Mouse (Mus musculus) heart, embryonic 10.5 days (tissue): ENCODE measurements around the gene Enc1. TPM values are rescaled to one million over a fixed set of nuclear protein-coding genes. Genes with fewer than 3 reads are reported as not detected.

ENCODE experiments used
- DNase-seq: peaks from one replicate; pipeline ENCODE4 v3.0.0-alpha.2; 2017; ENCODE audit warnings: low spot score
- H3K27ac ChIP-seq: fragments of 300-500 bp; sonication (generic); 2 replicates; pipeline ENCODE4 v1.5.1; 2016; ENCODE audit warnings: mild to moderate bottlenecking
- H3K27me3 ChIP-seq: fragments of 300-500 bp; sonication (generic); 2 replicates; pipeline ENCODE4 v1.6.1; 2016; ENCODE audit warnings: mild to moderate bottlenecking; ENCODE audit not compliant: poor library complexity, insufficient read depth, severe bottlenecking
- H3K36me3 ChIP-seq: fragments of 300-500 bp; sonication (generic); 2 replicates; pipeline ENCODE4 v1.6.1; 2016; ENCODE audit warnings: mild to moderate bottlenecking, moderate library complexity
- H3K4me1 ChIP-seq: fragments of 300-500 bp; sonication (generic); 2 replicates; pipeline ENCODE4 v1.6.1; 2016; ENCODE audit warnings: mild to moderate bottlenecking
- H3K4me3 ChIP-seq: fragments of 300-500 bp; sonication (generic); 2 replicates; pipeline ENCODE4 v1.5.1; 2016; ENCODE audit warnings: mild to moderate bottlenecking, moderate library complexity
- H3K9me3 ChIP-seq: fragments of 300-500 bp; sonication (generic); 2 replicates; pipeline ENCODE4 v1.6.1; 2016; ENCODE audit warnings: mild to moderate bottlenecking, moderate library complexity
- WGBS: fragments of 180-500 bp; shearing (Covaris S2); methylation state at CpG from one replicate; pipeline ENCODE4 v1.1.7; 2016; 5-methylcytosine and 5-hydroxymethylcytosine counted together
- polyA plus RNA-seq: library from polyadenylated mRNA; unstranded; fragments of >200 nt; fragmentation: Nextera tagmentation; extraction: Ambion mirVana; gene quantifications from 2 replicates; pipeline ENCODE4 v1.2.1, GENCODE M21; 2016

Enc1 gene
- polyA plus RNA-seq, 1 experiment from 2014 or later, result 3.9 TPM

GRCm38 (mm10) chr13:97292026-97292425, 51.1 kb downstream of the Enc1 start:
- no peak for DNase-seq

GRCm38 (mm10) chr13:97292451-97293245, 51.7 kb downstream of the Enc1 start:
- Histone ChIP-seq H3K4me1 (peaks cover 30% of the 10 kb centered on the region), H3K4me3 (no peak overlapping the region), H3K9me3 (no peaks in the 10 kb centered on the region), H3K27ac (no peak overlapping the region), H3K36me3 (no peaks in the 10 kb centered on the region), H3K27me3 (no peaks in the 10 kb centered on the region)
- DNase-seq, result no peak
- 25% methylated on average over 12 of the region's 12 CpGs for WGBS

More at GRCm38 (mm10) chr13:97292026-97292425, 51.1 kb downstream of the Enc1 start:
- peaks cover 30% of the 10 kb centered on the region for H3K4me1 ChIP-seq
- no peak overlapping the region for H3K4me3 ChIP-seq
- WGBS, result 57% methylated on average over 8 of the region's 8 CpGs
- H3K9me3 ChIP-seq, result no peaks in the 10 kb centered on the region
- H3K27ac ChIP-seq, result no peak overlapping the region
- H3K36me3 ChIP-seq, result no peaks in the 10 kb centered on the region
- no peaks in the 10 kb centered on the region for H3K27me3 ChIP-seq

DNA sequence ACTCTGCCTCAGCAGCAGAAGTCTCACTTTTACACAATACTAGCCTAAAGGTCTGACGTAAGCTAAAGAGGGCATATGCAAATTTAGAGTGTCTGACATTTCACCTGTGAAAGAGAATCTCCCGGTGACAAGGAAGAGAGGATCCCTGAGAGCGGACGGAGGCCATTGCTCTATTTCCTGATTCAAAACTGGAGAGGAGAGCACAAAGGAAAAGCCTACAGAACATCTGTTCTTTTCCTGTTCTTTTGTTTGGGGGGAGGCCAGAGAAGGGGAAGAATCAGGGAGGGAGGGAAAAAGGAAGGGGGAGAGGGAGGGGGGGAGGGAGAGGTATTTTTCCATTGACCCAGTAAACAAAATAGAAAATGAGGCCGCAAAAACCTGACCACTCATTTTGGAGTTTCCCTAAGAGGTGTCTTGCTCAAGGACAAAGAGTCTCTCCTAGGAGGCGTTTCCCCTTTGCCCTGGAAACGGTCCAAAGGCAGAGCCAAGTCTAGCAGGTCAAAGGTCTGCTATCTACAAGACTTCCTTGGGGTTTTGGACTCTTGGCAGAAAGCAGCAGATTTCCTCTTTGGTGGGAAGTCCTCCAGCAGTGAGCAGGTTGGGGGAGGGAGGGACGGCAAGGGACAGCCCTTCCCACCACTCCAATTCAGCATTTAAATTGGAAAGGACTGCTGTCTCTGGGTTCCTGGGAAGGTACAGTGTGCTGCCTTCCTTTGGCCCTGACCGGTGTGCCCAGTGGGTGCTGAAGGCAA, 54.4 kb downstream of the Enc1 start:
- Histone ChIP-seq H3K27me3 (no peaks in the 10 kb centered on the region), H3K36me3 (no peaks in the 10 kb centered on the region), H3K27ac (peak overlapping the region; percentile 69; the same call in 1 of the 2 replicates), H3K4me1 (peaks cover 32% of the 10 kb centered on the region), H3K9me3 (no peaks in the 10 kb centered on the region), H3K4me3 (no peak overlapping the region)
- DNase-seq, result no peak
- WGBS, result 56% methylated on average over 9 of the region's 9 CpGs

- WGBS, result 60% methylated on average over 11 of the region's 11 CpGs
- H3K9me3 ChIP-seq, result no peaks in the 10 kb centered on the region
- no peak overlapping the region for H3K4me3 ChIP-seq
- no peaks in the 10 kb centered on the region for H3K36me3 ChIP-seq
- DNase-seq, result no peak
- peak overlapping the region; percentile 30; the same call in 1 of the 2 replicates for H3K27ac ChIP-seq
- peaks cover 28% of the 10 kb centered on the region for H3K4me1 ChIP-seq
- H3K27me3 ChIP-seq, result no peaks in the 10 kb centered on the region
These were observed 54.9 kb downstream of the Enc1 start for GRCm38 (mm10) chr13:97295853-97296219.

DNA sequence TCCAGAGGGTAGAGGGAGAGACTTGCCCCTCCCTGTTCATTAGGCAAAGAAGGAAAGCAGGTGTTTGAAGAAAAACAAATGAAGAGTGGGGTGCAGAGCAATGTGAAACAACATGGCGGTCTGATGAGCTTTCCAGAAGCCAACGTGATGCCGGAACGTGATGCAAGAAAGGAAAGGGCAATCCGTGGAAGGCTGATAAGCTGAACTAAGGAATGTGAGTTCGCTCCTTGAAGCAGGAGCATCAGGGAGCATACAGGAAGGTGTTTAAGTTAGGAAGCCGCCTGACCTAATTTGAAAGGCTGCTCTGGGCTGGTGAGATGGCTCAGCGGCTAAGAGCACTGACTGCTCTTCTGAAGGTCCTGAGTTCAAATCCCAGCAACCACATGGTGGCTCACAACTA, 55.4 kb downstream of the Enc1 start:
- no peak for DNase-seq
- Histone ChIP-seq H3K4me1 (peaks cover 24% of the 10 kb centered on the region), H3K27me3 (no peaks in the 10 kb centered on the region), H3K4me3 (no peak overlapping the region), H3K9me3 (no peaks in the 10 kb centered on the region), H3K36me3 (no peaks in the 10 kb centered on the region), H3K27ac (peak overlapping the region; percentile 30; the same call in 1 of the 2 replicates)
- 53% methylated on average over 8 of the region's 8 CpGs for WGBS

DNA sequence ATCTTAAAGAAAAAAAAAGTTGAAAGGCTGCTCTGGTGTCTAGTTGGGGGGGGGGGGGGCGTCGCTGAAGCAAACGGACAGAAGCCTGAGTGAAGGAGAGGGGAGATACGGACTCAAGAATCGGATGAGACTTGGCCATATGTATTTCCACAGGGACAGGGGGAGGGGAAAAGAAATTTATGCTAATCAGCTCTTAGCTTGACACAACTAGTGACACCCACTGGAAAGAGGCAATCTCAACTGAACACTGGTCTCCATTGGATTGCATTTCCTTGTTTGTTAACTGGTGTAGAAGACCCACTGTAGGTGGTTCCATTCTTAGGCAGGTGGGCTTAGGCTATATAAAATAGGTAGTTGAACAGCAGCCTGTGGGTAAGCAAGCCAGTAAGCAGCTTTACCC, 55.9 kb downstream of the Enc1 start:
- Histone ChIP-seq H3K4me3 (no peak overlapping the region), H3K4me1 (peaks cover 19% of the 10 kb centered on the region), H3K9me3 (no peaks in the 10 kb centered on the region), H3K27me3 (no peaks in the 10 kb centered on the region), H3K36me3 (no peaks in the 10 kb centered on the region), H3K27ac (no peak overlapping the region)
- WGBS, result 96% methylated on average over 3 of the region's 5 CpGs
- DNase-seq, result no peak

GRCm38 (mm10) chr13:97297418-97298050, 56.6 kb downstream of the Enc1 start:
- Histone ChIP-seq H3K27me3 (no peaks in the 10 kb centered on the region), H3K27ac (no peak overlapping the region), H3K4me1 (peaks cover 17% of the 10 kb centered on the region), H3K4me3 (no peak overlapping the region), H3K36me3 (no peaks in the 10 kb centered on the region), H3K9me3 (no peaks in the 10 kb centered on the region)
- no peak for DNase-seq
- 73% methylated on average over 14 of the region's 14 CpGs for WGBS

- Histone ChIP-seq H3K4me1 (peaks cover 14% of the 10 kb centered on the region), H3K36me3 (no peaks in the 10 kb centered on the region), H3K9me3 (no peaks in the 10 kb centered on the region), H3K27me3 (no peaks in the 10 kb centered on the region), H3K27ac (no peak overlapping the region), H3K4me3 (no peak overlapping the region)
- no peak for DNase-seq
- WGBS, result 81% methylated on average over 4 of the region's 4 CpGs
These were observed 58.0 kb downstream of the Enc1 start for GRCm38 (mm10) chr13:97298896-97299295.

DNA sequence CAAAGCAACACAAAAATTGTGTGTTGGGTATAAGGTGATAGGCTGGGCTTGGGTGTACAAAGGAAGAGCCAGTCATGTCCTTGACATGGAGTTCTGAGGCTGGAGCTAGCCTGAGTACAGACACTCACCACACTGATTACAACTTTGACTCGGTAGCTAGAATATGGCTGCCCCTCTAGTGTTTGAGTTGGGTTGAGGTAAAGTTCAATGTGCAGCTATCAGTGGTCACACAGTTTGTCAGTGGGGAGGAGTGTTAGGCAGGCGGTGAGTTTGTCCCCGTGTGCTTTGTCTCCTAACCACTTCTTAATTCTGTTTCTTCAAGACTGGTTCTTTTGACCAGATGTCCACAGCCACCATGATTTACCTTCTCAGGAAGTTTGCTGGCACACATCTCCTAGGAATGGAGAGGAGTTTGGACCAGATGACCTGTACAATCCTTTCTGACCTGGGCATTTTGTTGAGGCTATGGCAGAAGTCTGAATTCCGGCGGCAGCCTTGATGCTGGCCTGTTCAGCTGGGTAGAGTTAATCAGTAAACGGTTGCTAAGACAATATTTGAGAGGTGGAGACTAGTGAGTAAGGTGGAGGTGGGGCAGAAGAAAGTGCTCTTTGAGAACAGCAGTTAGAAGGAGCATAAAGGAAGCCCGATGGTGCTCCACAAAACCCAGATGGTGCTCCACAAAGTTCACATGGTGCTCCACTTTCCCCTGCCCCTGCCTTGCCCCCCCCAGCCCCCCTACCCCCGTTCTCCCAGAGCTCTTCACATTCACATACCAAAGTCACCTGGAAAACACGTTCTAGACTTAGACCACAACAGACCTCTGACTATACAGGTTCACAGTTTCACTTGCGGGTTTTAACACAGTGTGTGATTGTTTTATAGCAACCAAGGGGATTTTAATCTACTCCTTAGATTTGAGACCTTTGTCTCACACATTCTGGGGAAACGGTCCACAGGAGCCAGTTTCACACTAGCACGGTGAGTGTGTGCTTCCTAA, 59.3 kb downstream of the Enc1 start:
- no peak overlapping the region for H3K27ac ChIP-seq
- WGBS, result 85% methylated on average over 12 of the region's 12 CpGs
- H3K4me3 ChIP-seq, result no peak overlapping the region
- DNase-seq, result no peak
- no peaks in the 10 kb centered on the region for H3K9me3 ChIP-seq
- peaks cover 14% of the 10 kb centered on the region for H3K4me1 ChIP-seq
- H3K36me3 ChIP-seq, result no peaks in the 10 kb centered on the region
- H3K27me3 ChIP-seq, result no peaks in the 10 kb centered on the region

Other genes starting within 250 kb of the Enc1 start
- gene 1700029F12Rik, start 206.7 kb upstream of the Enc1 start, polyA plus RNA-seq, result not detected in 2 replicates
- gene Fam169a, start 173.8 kb upstream of the Enc1 start, polyA plus RNA-seq, result 12.7 and 16.3 TPM in 2 replicates
- gene Gm6169, start 141.9 kb upstream of the Enc1 start, polyA plus RNA-seq, result 1.9 and 3.1 TPM in 2 replicates
- gene Gfm2, start 103.2 kb upstream of the Enc1 start, polyA plus RNA-seq, result 37.2 and 41.0 TPM in 2 replicates
- 45.5 and 51.0 TPM in 2 replicates for gene Nsa2, start 103.2 kb upstream of the Enc1 start, polyA plus RNA-seq
- gene Hexb, start 42.7 kb upstream of the Enc1 start, polyA plus RNA-seq, result 23.3 and 24.9 TPM in 2 replicates